ENCODE assay signal across 21 mouse cellular contexts in genomic region chr2:163549786-163550185, GRCm38 (mm10). TPM values are rescaled to one million over a fixed set of nuclear protein-coding genes. Genes with fewer than 3 reads are reported as not detected.
DNase-seq lines count a peak whose midpoint lies in the region; ATAC-seq and TF ChIP-seq lines count a peak whose summit lies in the region.
"Had no signal": no experiment of that assay in that cellular context is flagged by ENCODE, and none has a peak within 500 bp of the region (broad histone marks: within the 10 kb centered on the region; RNA-seq: fewer than 3 reads in every experiment).

No protein-coding gene starts in this region.

- peaks cover 13% of the 10 kb centered on the region; the same call in 1 of the 2 replicates for H3K4me1 ChIP-seq in intestine, embryonic 16.5 days (ENCODE audit: control insufficient read depth, insufficient read depth, low read length)
- no peaks in the 10 kb centered on the region for H3K4me1 ChIP-seq in forebrain, postnatal 0 days (ENCODE audit: insufficient read depth)
- no peaks in the 10 kb centered on the region for H3K4me1 ChIP-seq in lung, postnatal 0 days (ENCODE audit: insufficient read depth, low read depth, low read length)
- H3K4me1 ChIP-seq: heart, embryonic 12.5 days; limb, embryonic 10.5 days had no signal

- TF ChIP-seq CTCF in forebrain, postnatal 0 days (IDR thresholded peaks at IDR 0.05; ENCODE audit: low read depth) = no peak
- TF ChIP-seq CTCF in lung, postnatal 0 days (IDR thresholded peaks at IDR 0.05) = no peak

- peak overlapping the region; percentile 54 for H3K4me3 ChIP-seq in intestine, embryonic 16.5 days (ENCODE audit: low read length)
- H3K4me3 ChIP-seq in forebrain, postnatal 0 days (ENCODE audit: low read depth, low read length) = no peak overlapping the region
- no peak overlapping the region for H3K4me3 ChIP-seq in lung, postnatal 0 days (ENCODE audit: low read depth, low read length)
- H3K4me3 ChIP-seq: heart, embryonic 12.5 days; limb, embryonic 10.5 days; megakaryocyte, embryonic 14.5 days; neural tube, embryonic 13.5 days; stomach, embryonic 15.5 days had no signal

- peak overlapping the region; percentile 63 for H3K27ac ChIP-seq in intestine, embryonic 16.5 days (ENCODE audit: low read length)
- H3K27ac ChIP-seq in forebrain, postnatal 0 days (ENCODE audit: low read depth, low read length) = no peak overlapping the region
- H3K27ac ChIP-seq in lung, postnatal 0 days (ENCODE audit: low read length) = no peak overlapping the region
- H3K27ac ChIP-seq: limb, embryonic 10.5 days; neural tube, embryonic 13.5 days; stomach, embryonic 15.5 days had no signal

- H3K9me3 ChIP-seq in intestine, embryonic 16.5 days (ENCODE audit: control insufficient read depth, low read length) = no peaks in the 10 kb centered on the region
- H3K9me3 ChIP-seq in forebrain, postnatal 0 days (ENCODE audit: low read length) = no peaks in the 10 kb centered on the region
- no peaks in the 10 kb centered on the region for H3K9me3 ChIP-seq in lung, postnatal 0 days (ENCODE audit: low read length)
- H3K9me3 ChIP-seq: heart, embryonic 12.5 days; limb, embryonic 10.5 days; megakaryocyte, embryonic 14.5 days; neural tube, embryonic 13.5 days; stomach, embryonic 15.5 days had no signal

- DNase-seq in kidney, adult 8-10 months = peak; percentile 87 to 89
- peak; percentile 87 to 90 for DNase-seq in kidney, postnatal 36 days
- peak; percentile 10 for DNase-seq in mesoderm, embryonic 11.5 days (ENCODE audit: low read depth, low spot score)
- no peak for DNase-seq in natural killer cell, adult 2 months (ENCODE audit: low spot score in 2 of 2)
- DNase-seq in forebrain, postnatal 0 days = no peak
- DNase-seq in lung, postnatal 0 days (ENCODE audit: low spot score) = no peak
- DNase-seq: cerebellum, postnatal 36 days; heart, postnatal 36 days; right cerebral cortex, postnatal 4 days; thymus, postnatal 25 days had no signal

- WGBS in intestine, embryonic 16.5 days = 35% methylated on average over 6 of the region's 6 CpGs
- 34% methylated on average over 6 of the region's 6 CpGs for WGBS in forebrain, postnatal 0 days
- 52% methylated on average over 6 of the region's 6 CpGs for WGBS in lung, postnatal 0 days

- H3K36me3 ChIP-seq in intestine, embryonic 16.5 days (ENCODE audit: control insufficient read depth, insufficient read depth, low read length) = no peaks in the 10 kb centered on the region
- no peaks in the 10 kb centered on the region for H3K36me3 ChIP-seq in forebrain, postnatal 0 days (ENCODE audit: insufficient read depth)
- no peaks in the 10 kb centered on the region for H3K36me3 ChIP-seq in lung, postnatal 0 days (ENCODE audit: insufficient read depth, low read length)
- H3K36me3 ChIP-seq: heart, embryonic 12.5 days; limb, embryonic 10.5 days; neural tube, embryonic 13.5 days; stomach, embryonic 15.5 days had no signal

- H3K4me2 ChIP-seq in intestine, embryonic 16.5 days (ENCODE audit: low read depth, low read length) = peak overlapping the region; percentile 53
- H3K4me2 ChIP-seq in forebrain, postnatal 0 days (ENCODE audit: low read depth) = no peak overlapping the region
- no peak overlapping the region for H3K4me2 ChIP-seq in lung, postnatal 0 days (replicated peaks; ENCODE audit: low read depth, low read length)
- H3K4me2 ChIP-seq: heart, embryonic 12.5 days; neural tube, embryonic 13.5 days; stomach, embryonic 15.5 days had no signal

- no peaks in the 10 kb centered on the region for H3K27me3 ChIP-seq in intestine, embryonic 16.5 days (replicated peaks; ENCODE audit: control insufficient read depth, insufficient read depth, low read length)
- no peaks in the 10 kb centered on the region for H3K27me3 ChIP-seq in forebrain, postnatal 0 days (ENCODE audit: insufficient read depth, low read length)
- no peaks in the 10 kb centered on the region for H3K27me3 ChIP-seq in lung, postnatal 0 days (replicated peaks; ENCODE audit: insufficient read depth, low read length)
- H3K27me3 ChIP-seq: neural tube, embryonic 13.5 days; stomach, embryonic 15.5 days had no signal

- ATAC-seq in intestine, embryonic 16.5 days = no peak
- no peak for ATAC-seq in forebrain, postnatal 0 days
- no peak for ATAC-seq in lung, postnatal 0 days

- TF ChIP-seq EP300 in lung, postnatal 0 days (IDR thresholded peaks at IDR 0.05) = no peak

- peak overlapping the region; percentile 73 for H3K9ac ChIP-seq in intestine, embryonic 16.5 days (ENCODE audit: low read depth, low read length)
- H3K9ac ChIP-seq in forebrain, postnatal 0 days = no peak overlapping the region
- H3K9ac ChIP-seq in lung, postnatal 0 days (replicated peaks; ENCODE audit: low read depth) = no peak overlapping the region
- H3K9ac ChIP-seq: heart, embryonic 12.5 days; neural tube, embryonic 13.5 days; stomach, embryonic 15.5 days had no signal

RNA-seq across cellular contexts. Expression of gene Hnf4a, which starts 43.2 kb away (rescaled TPM):
- 86.6 and 88.5 TPM in 2 replicates for polyA plus RNA-seq in intestine, embryonic 16.5 days (2015; fragmentation: Nextera tagmentation; extraction: Ambion mirVana)
- not detected in 2 replicates for total RNA-seq in forebrain, postnatal 0 days (2014; rRNA removed)
- not detected in 2 replicates for polyA plus RNA-seq in forebrain, postnatal 0 days (2015; fragmentation: Nextera tagmentation; extraction: Ambion mirVana)
- polyA plus RNA-seq in lung, postnatal 0 days (2015; fragmentation: Nextera tagmentation; extraction: Ambion mirVana) = 0.23 TPM in 1 of 2 replicates, not detected in the other
- total RNA-seq: heart, postnatal 36 days; layer of hippocampus, postnatal 25 days had no signal
- polyA plus RNA-seq: C2C12; embryonic facial prominence, embryonic 11.5 days; limb, embryonic 10.5 days; lung, embryonic 16.5 days; neural tube, embryonic 13.5 days had no signal

RNA-seq across cellular contexts. Expression of gene Ttpal, which starts 52.3 kb away (rescaled TPM):
- 22.2 and 22.9 TPM in 2 replicates for polyA plus RNA-seq in intestine, embryonic 16.5 days (2015; fragmentation: Nextera tagmentation; extraction: Ambion mirVana)
- total RNA-seq in forebrain, postnatal 0 days (2014; rRNA removed) = 80.6 and 89.2 TPM in 2 replicates
- polyA plus RNA-seq in forebrain, postnatal 0 days (2015; fragmentation: Nextera tagmentation; extraction: Ambion mirVana) = 23.5 and 32.1 TPM in 2 replicates
- polyA plus RNA-seq in lung, postnatal 0 days (2015; fragmentation: Nextera tagmentation; extraction: Ambion mirVana) = 17.2 and 20.0 TPM in 2 replicates

RNA-seq across cellular contexts. Expression of gene R3hdml, which starts 57.7 kb away (rescaled TPM):
- 0.20 and 0.24 TPM in 2 replicates for polyA plus RNA-seq in intestine, embryonic 16.5 days (2015; fragmentation: Nextera tagmentation; extraction: Ambion mirVana)
- total RNA-seq in forebrain, postnatal 0 days (2014; rRNA removed) = 0.85 and 1.1 TPM in 2 replicates
- 0.56 and 0.60 TPM in 2 replicates for polyA plus RNA-seq in forebrain, postnatal 0 days (2015; fragmentation: Nextera tagmentation; extraction: Ambion mirVana)
- polyA plus RNA-seq in lung, postnatal 0 days (2015; fragmentation: Nextera tagmentation; extraction: Ambion mirVana) = 0.18 TPM in 1 of 2 replicates, not detected in the other
- total RNA-seq: gastrocnemius, postnatal 4 days; heart, postnatal 36 days; layer of hippocampus, postnatal 25 days had no signal
- polyA plus RNA-seq: embryonic facial prominence, embryonic 11.5 days; heart, embryonic 12.5 days; limb, embryonic 10.5 days; lung, embryonic 16.5 days; neural tube, embryonic 13.5 days had no signal

Comparison
In these comparisons a context has a peak if more than half of its experiments do, and no peak if none do; other contexts are left out.
1. DNase-seq: peak in kidney, adult 8-10 months (2 of 2), kidney, postnatal 36 days (2 of 2) and mesoderm, embryonic 11.5 days (single experiment); none in natural killer cell, adult 2 months (0 of 2), forebrain, postnatal 0 days (single experiment) and lung, postnatal 0 days (single experiment).
2. RNA of gene Hnf4a, which starts 43.2 kb away (polyA plus RNA-seq): 86.6 to 88.5 TPM in intestine, embryonic 16.5 days; 0.23 TPM in lung, postnatal 0 days and not detected in forebrain, postnatal 0 days; every median in the first group is over 10 times any median in the second.